Mouse (Mus musculus) heart, adult 2 months (tissue): ENCODE results near the gene Slco2b1. TPM values are rescaled to one million over a fixed set of nuclear protein-coding genes. Genes with fewer than 3 reads are reported as not detected.
"Not testable (repeated sequence)": the region's sequence is repeated elsewhere in the genome, so short reads cannot be mapped to it uniquely, and the experiment has no call there.

Experiments used
- DNase-seq, 2 experiments: peaks; one replicate each; pipeline ENCODE4 v3.0.0; 2021
- H3K27ac ChIP-seq: fragments of 200-600 bp; 2 replicates; pipeline ENCODE4 v1.8.1; 2022
- H3K27me3 ChIP-seq: fragments of 200-500 bp; 2 replicates; pipeline ENCODE4 v1.6.1; 2012; ENCODE audit warnings: mild to moderate bottlenecking, low read length, inconsistent platforms, mixed read lengths; ENCODE audit not compliant: control insufficient read depth, insufficient read depth
- H3K36me3 ChIP-seq: fragments of 200-500 bp; 2 replicates; pipeline ENCODE4 v1.6.1; 2012; ENCODE audit warnings: low read length, inconsistent platforms; ENCODE audit not compliant: control insufficient read depth, insufficient read depth
- H3K4me1 ChIP-seq: fragments of 200-500 bp; 2 replicates; pipeline ENCODE4 v1.6.1; 2011; ENCODE audit warnings: low read length; ENCODE audit not compliant: control insufficient read depth, insufficient read depth
- H3K4me3 ChIP-seq: fragments of 200-600 bp; 2 replicates; pipeline ENCODE4 v1.8.1; 2022
- H3K79me2 ChIP-seq: fragments of 200-500 bp; replicated peaks from 2 replicates; pipeline ENCODE4 v1.6.1; 2012; ENCODE audit warnings: mild to moderate bottlenecking, inconsistent platforms, low read length, moderate library complexity, mixed read lengths; ENCODE audit not compliant: control insufficient read depth, insufficient read depth
- H3K9ac ChIP-seq: fragments of 200-500 bp; 2 replicates; pipeline ENCODE4 v1.6.1; 2012; ENCODE audit warnings: low read depth, mild to moderate bottlenecking, control low read depth, inconsistent platforms, low read length, mixed read lengths
- CTCF ChIP-seq: fragments of 200-600 bp; IDR thresholded peaks from 2 replicates; pipeline ENCODE4 v1.8.1; 2022; ENCODE audit warnings: antibody characterized with exemption, mild to moderate bottlenecking, moderate library complexity
- EP300 ChIP-seq: fragments of 200-500 bp; IDR thresholded peaks from 2 replicates; pipeline ENCODE4 v1.6.1; 2011; ENCODE audit warnings: low read depth, low read length, control low read depth; ENCODE audit not compliant: insufficient read depth
- POLR2A ChIP-seq: fragments of 200-500 bp; IDR thresholded peaks from 2 replicates; pipeline ENCODE4 v1.6.1; 2011; ENCODE audit warnings: mild to moderate bottlenecking, low read depth, low read length, control low read depth; ENCODE audit not compliant: insufficient read depth
- WGBS: fragments of 180-500 bp; shearing (Covaris S2); methylation state at CpG from one replicate; pipeline ENCODE4 v1.1.7; 2018; 5-methylcytosine and 5-hydroxymethylcytosine counted together
- intact Hi-C: fragments of 180-260 bp; cut with DNase I; formaldehyde crosslinking; loops from one replicate; pipeline ENCODE4 v1.15.1; 2025
- long read RNA-seq: library from polyadenylated mRNA; stranded (forward); transcript quantifications from one replicate; pipeline ENCODE4 v2.0.0, GENCODE M21; 2021
- polyA plus RNA-seq: library from polyadenylated mRNA; depleted of rRNA; stranded (reverse); fragments of >200 nt; gene quantifications from 2 replicates; pipeline ENCODE4 v1.2.3, GENCODE M21; 2012; rRNA removed
- total RNA-seq, 2 experiments: library from RNA; stranded (reverse); gene quantifications; 2 replicates each; pipeline ENCODE4 v1.2.3; 2021

Slco2b1 gene
- 10 to 100 TPM in 1 of 2 experiments, 1 to 10 TPM in 1; 8.5 to 10.1 TPM for total RNA-seq
- polyA plus RNA-seq = 11.7 and 14.4 TPM in 2 replicates
- long read RNA-seq, full-length matches to known transcripts = 6 of 9 reads
- long read RNA-seq, partial matches to known transcripts = 0 of 9 reads
- long read RNA-seq, other reads (novel, unspliced or antisense) = 3 of 9 reads

GRCm38 (mm10) chr7:99711166-99711565 is at the start of gene Slco2b1:
Gene Slco2b1 (minus strand): TSS chr7:99711340.
- TF ChIP-seq EP300 (no peak), CTCF (no peak), POLR2A (no peak)
- Histone ChIP-seq H3K4me1 (peaks cover 17% of the 10 kb centered on the region), H3K79me2 (no peaks in the 10 kb centered on the region), H3K9ac (no peak within 1 kb of the TSS), H3K27me3 (no peaks in the 10 kb centered on the region), H3K4me3 (no peak within 1 kb of the TSS), H3K36me3 (no peaks in the 10 kb centered on the region), H3K27ac (no peak within 1 kb of the TSS; the same call in 1 of the 2 replicates)
- DNase-seq = peak in 1 of 2 experiments; percentile 56
- intact Hi-C loops = loop anchor here (2.0 to 10.0 kb wide), 2 partner anchors 88 to 164 kb away; no protein-coding TSS in a partner anchor
- WGBS = 40% methylated on average over 8 of the region's 8 CpGs

- no peaks in the 10 kb centered on the region for H3K4me1 ChIP-seq
- no peaks in the 10 kb centered on the region for H3K27me3 ChIP-seq
- no peaks in the 10 kb centered on the region for H3K36me3 ChIP-seq
- no peak overlapping the region for H3K27ac ChIP-seq
- no peak overlapping the region for H3K9ac ChIP-seq
- DNase-seq = no peak
- H3K4me3 ChIP-seq = no peak overlapping the region
- WGBS = 63% methylated on average over 9 of the region's 9 CpGs
- no peaks in the 10 kb centered on the region for H3K79me2 ChIP-seq
- TF ChIP-seq POLR2A = no peak
- no peak for TF ChIP-seq CTCF
- TF ChIP-seq EP300 = no peak
- intact Hi-C loops = no loop called here
Measured at GRCm38 (mm10) chr7:99739276-99739675, 28.1 kb upstream of the Slco2b1 start.

GRCm38 (mm10) chr7:99735491-99735890 is 24.4 kb upstream of the Slco2b1 start:
- H3K9ac ChIP-seq, DNase-seq, H3K4me1 ChIP-seq, intact Hi-C loops, H3K4me3 ChIP-seq, H3K36me3 ChIP-seq, H3K27me3 ChIP-seq, H3K27ac ChIP-seq, H3K79me2 ChIP-seq: not testable (repeated sequence)
- WGBS = 87% methylated on average over 9 of the region's 9 CpGs

GRCm38 (mm10) chr7:99734612-99735011 is 23.5 kb upstream of the Slco2b1 start:
- intact Hi-C loops = no loop called here
- DNase-seq = peak; percentile 38 to 72
- Histone ChIP-seq H3K4me3 (no peak overlapping the region), H3K9ac (no peak overlapping the region), H3K4me1 (no peaks in the 10 kb centered on the region), H3K79me2 (no peaks in the 10 kb centered on the region), H3K27ac (no peak overlapping the region), H3K27me3 (no peaks in the 10 kb centered on the region), H3K36me3 (no peaks in the 10 kb centered on the region)
- WGBS = 53% methylated on average over 2 of the region's 2 CpGs
- TF ChIP-seq POLR2A (no peak), EP300 (0 out of 2 replicates have a peak, but pooled peaks have one; percentile 54), CTCF (no peak)

- H3K79me2 ChIP-seq = no peaks in the 10 kb centered on the region
- no peak within 1 kb of the TSS for H3K4me3 ChIP-seq
- no peak within 1 kb of the TSS for H3K27ac ChIP-seq
- no peaks in the 10 kb centered on the region for H3K4me1 ChIP-seq
- intact Hi-C loops = no loop called here
- WGBS = 77% methylated on average over 2 of the region's 2 CpGs
- no peak for DNase-seq
- H3K36me3 ChIP-seq = no peaks in the 10 kb centered on the region
- TF ChIP-seq POLR2A (no peak), CTCF (no peak), EP300 (no peak)
- H3K27me3 ChIP-seq = no peaks in the 10 kb centered on the region
- H3K9ac ChIP-seq = no peak within 1 kb of the TSS
Measured at GRCm38 (mm10) chr7:99729973-99730372, 18.8 kb upstream of the Slco2b1 start, which contains the start of gene Olfr520. Gene Olfr520 (plus strand): TSS chr7:99730273.

GRCm38 (mm10) chr7:99716536-99716935 is 5.4 kb upstream of the Slco2b1 start:
- DNase-seq = no peak
- no peak overlapping the region for H3K4me3 ChIP-seq
- no peak overlapping the region for H3K27ac ChIP-seq
- H3K36me3 ChIP-seq = no peaks in the 10 kb centered on the region
- WGBS = 84% methylated on average over 2 of the region's 2 CpGs
- no peak overlapping the region for H3K9ac ChIP-seq
- intact Hi-C loops = loop anchor here (10.0 kb wide), 1 partner anchor 158 kb away; no protein-coding TSS in a partner anchor
- H3K4me1 ChIP-seq = no peaks in the 10 kb centered on the region
- TF ChIP-seq POLR2A = no peak
- no peak for TF ChIP-seq CTCF
- TF ChIP-seq EP300 = no peak
- no peaks in the 10 kb centered on the region; the same call in 1 of the 2 replicates for H3K27me3 ChIP-seq
- no peaks in the 10 kb centered on the region for H3K79me2 ChIP-seq
